Mouse (Mus musculus) stomach, postnatal 0 days (tissue): ENCODE results near the gene Cdk19. TPM values are rescaled to one million over a fixed set of nuclear protein-coding genes. Genes with fewer than 3 reads are reported as not detected.

Experiments used
- ATAC-seq: fragments of 200-750 bp; cut with Nextera tagmentation; 2 replicates; pipeline ENCODE4 v1.8.0; 2017; ENCODE audit not compliant: low FRiP score, low TSS enrichment
- DNase-seq: peaks from one replicate; pipeline ENCODE4 v3.0.0-alpha.2; 2016; ENCODE audit warnings: low spot score
- H3K27ac ChIP-seq: fragments of 300-500 bp; sonication (generic); replicated peaks from 2 replicates; pipeline ENCODE4 v1.5.1; 2014; ENCODE audit warnings: mild to moderate bottlenecking, control low read depth
- H3K27me3 ChIP-seq: fragments of 300-500 bp; sonication (generic); 2 replicates; pipeline ENCODE4 v1.6.1; 2014; ENCODE audit warnings: low read length; ENCODE audit not compliant: control insufficient read depth, insufficient read depth
- H3K36me3 ChIP-seq: fragments of 300-500 bp; sonication (generic); 2 replicates; pipeline ENCODE4 v1.6.1; 2014; ENCODE audit warnings: low read length, mixed read lengths; ENCODE audit not compliant: control insufficient read depth, insufficient read depth
- H3K4me1 ChIP-seq: fragments of 300-500 bp; sonication (generic); replicated peaks from 2 replicates; pipeline ENCODE4 v1.6.1; 2014; ENCODE audit warnings: antibody characterized with exemption; ENCODE audit not compliant: control insufficient read depth, insufficient read depth
- H3K4me2 ChIP-seq: fragments of 300-500 bp; sonication (generic); replicated peaks from 2 replicates; pipeline ENCODE4 v1.6.1; 2014; ENCODE audit warnings: low read depth, mild to moderate bottlenecking, control low read depth, moderate library complexity
- H3K4me3 ChIP-seq: fragments of 300-500 bp; sonication (generic); 2 replicates; pipeline ENCODE4 v1.5.1; 2014; ENCODE audit warnings: low read depth, low read length, control low read depth
- H3K9ac ChIP-seq: fragments of 300-500 bp; sonication (generic); 2 replicates; pipeline ENCODE4 v1.6.1; 2014; ENCODE audit warnings: mild to moderate bottlenecking, low read length, control low read depth, mixed read lengths
- H3K9me3 ChIP-seq: fragments of 300-500 bp; sonication (generic); 2 replicates; pipeline ENCODE4 v1.6.1; 2016; ENCODE audit warnings: low read length; ENCODE audit not compliant: control insufficient read depth
- CTCF ChIP-seq: IDR thresholded peaks from 2 replicates; pipeline ENCODE4 v1.5.1; 2016; ENCODE audit warnings: antibody characterized with exemption, low read depth, mild to moderate bottlenecking, moderate library complexity
- EP300 ChIP-seq: optimal IDR thresholded peaks from 2 replicates; pipeline ENCODE3; 2016; ENCODE audit warnings: antibody characterized with exemption
- WGBS: fragments of 180-500 bp; shearing (Covaris S2); extraction: QIAGEN DNeasy Blood & Tissue Kit; methylation state at CpG from one replicate; pipeline ENCODE4 v1.1.7; 2014; 5-methylcytosine and 5-hydroxymethylcytosine counted together
- polyA plus RNA-seq: library from polyadenylated mRNA; unstranded; fragments of >200 nt; fragmentation: Nextera tagmentation; extraction: Ambion mirVana; gene quantifications from 2 replicates; pipeline ENCODE4 v1.2.1, GENCODE M21; 2015

Cdk19 gene
- polyA plus RNA-seq, 1 experiment from 2014 or later, result 4.4 TPM

DNA sequence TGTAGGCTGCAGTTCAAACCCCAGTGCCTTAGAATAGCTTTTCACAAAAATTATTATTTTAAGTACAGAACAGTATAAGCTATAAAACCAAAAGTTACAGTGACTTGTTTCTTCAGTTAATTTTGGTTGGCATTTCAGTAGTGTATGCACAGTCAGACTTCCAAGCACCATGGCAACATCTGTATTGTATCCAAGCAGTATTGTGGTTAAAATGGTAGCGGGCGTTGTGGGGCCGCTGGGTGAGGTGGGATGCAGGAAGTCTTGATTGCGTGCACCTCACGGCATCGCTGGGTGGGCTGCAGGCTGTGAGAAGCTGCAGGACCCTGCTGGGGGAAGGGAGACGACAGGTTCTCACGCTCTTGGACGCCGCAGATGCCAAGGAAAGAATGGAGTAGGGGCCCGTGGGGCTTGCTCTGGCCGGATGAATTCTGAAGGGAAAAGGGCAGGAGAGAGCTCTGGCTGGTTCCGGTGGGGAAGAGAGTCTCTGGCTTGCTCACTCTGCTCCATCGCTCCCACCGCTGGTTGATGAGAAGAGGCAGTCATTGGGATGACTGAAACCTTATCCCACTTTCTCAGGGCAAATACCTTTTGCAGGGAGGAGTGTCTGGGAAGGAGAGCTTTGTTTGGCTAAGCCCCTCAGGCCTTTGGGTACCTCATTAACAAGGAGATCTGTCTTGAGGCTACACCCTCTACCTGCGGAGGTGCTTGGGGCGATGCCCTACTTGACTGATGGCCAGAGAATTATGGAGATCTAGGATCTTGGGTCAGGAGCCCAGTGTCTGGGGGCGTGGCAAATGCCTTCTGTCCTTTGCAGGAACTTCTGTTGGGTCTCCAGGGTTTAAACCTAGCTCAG is 86.1 kb downstream of the Cdk19 start:
- Histone ChIP-seq H3K27ac (no peak overlapping the region; the same call in 1 of the 2 replicates), H3K9ac (no peak overlapping the region), H3K4me3 (no peak overlapping the region), H3K36me3 (no peaks in the 10 kb centered on the region), H3K27me3 (no peaks in the 10 kb centered on the region), H3K4me1 (peaks cover 10% of the 10 kb centered on the region), H3K4me2 (peak overlapping the region; percentile 15; the same call in 1 of the 2 replicates), H3K9me3 (no peaks in the 10 kb centered on the region)
- 0 out of 2 replicates have a peak, but pooled peaks have one; percentile 8 for ATAC-seq
- 35% methylated on average over 18 of the region's 18 CpGs for WGBS
- peak; percentile 29 for DNase-seq
- TF ChIP-seq EP300 (no peak), CTCF (no peak)

- Histone ChIP-seq H3K9ac (no peak overlapping the region), H3K9me3 (no peaks in the 10 kb centered on the region), H3K4me2 (no peak overlapping the region), H3K27ac (no peak overlapping the region; the same call in 1 of the 2 replicates), H3K4me3 (no peak overlapping the region), H3K36me3 (no peaks in the 10 kb centered on the region), H3K4me1 (peaks cover 10% of the 10 kb centered on the region), H3K27me3 (no peaks in the 10 kb centered on the region)
- WGBS, result 44% methylated on average over 6 of the region's 6 CpGs
- TF ChIP-seq CTCF, result no peak
- TF ChIP-seq EP300, result no peak
- no peak for DNase-seq
- ATAC-seq, result 0 out of 2 replicates have a peak, but pooled peaks have one; percentile 18
Measured at GRCm38 (mm10) chr10:40426096-40426450, 86.7 kb downstream of the Cdk19 start.

GRCm38 (mm10) chr10:40428633-40429032 is 89.3 kb downstream of the Cdk19 start:
- Histone ChIP-seq H3K36me3 (no peaks in the 10 kb centered on the region), H3K9me3 (no peaks in the 10 kb centered on the region), H3K4me3 (no peak overlapping the region), H3K9ac (no peak overlapping the region), H3K27ac (no peak overlapping the region), H3K4me1 (peaks cover 10% of the 10 kb centered on the region), H3K4me2 (no peak overlapping the region), H3K27me3 (no peaks in the 10 kb centered on the region)
- TF ChIP-seq EP300 (no peak), CTCF (no peak)
- no peak for DNase-seq
- WGBS, result 66% methylated on average over 6 of the region's 6 CpGs
- no peak for ATAC-seq

DNA sequence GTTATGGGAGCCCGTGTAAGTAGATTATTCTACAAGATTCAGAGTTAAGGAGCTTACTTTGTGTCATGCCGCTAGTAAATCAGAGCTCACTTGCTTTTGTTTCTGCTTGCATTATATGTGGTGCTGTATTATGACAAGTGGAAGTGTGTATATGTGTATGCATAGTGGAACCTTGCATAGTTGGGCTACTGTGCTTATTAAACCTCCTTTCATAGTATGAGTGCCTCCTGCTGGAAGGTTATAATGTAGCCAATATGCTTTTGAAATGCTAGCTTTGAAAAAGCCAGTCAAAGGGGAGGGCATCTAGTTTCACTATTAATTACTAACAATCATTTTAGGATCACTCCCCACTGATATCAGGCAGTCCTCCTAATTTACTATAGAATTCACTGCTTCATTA is 89.7 kb downstream of the Cdk19 start:
- no peaks in the 10 kb centered on the region for H3K9me3 ChIP-seq
- no peaks in the 10 kb centered on the region for H3K27me3 ChIP-seq
- no peak overlapping the region for H3K4me3 ChIP-seq
- H3K9ac ChIP-seq, result no peak overlapping the region
- no peak overlapping the region for H3K4me2 ChIP-seq
- no peaks in the 10 kb centered on the region for H3K36me3 ChIP-seq
- WGBS, result 57% methylated on average over 2 of the region's 2 CpGs
- no peak for ATAC-seq
- peaks cover 10% of the 10 kb centered on the region for H3K4me1 ChIP-seq
- H3K27ac ChIP-seq, result no peak overlapping the region
- no peak for DNase-seq
- TF ChIP-seq EP300 (no peak), CTCF (peak; percentile 56)

DNA sequence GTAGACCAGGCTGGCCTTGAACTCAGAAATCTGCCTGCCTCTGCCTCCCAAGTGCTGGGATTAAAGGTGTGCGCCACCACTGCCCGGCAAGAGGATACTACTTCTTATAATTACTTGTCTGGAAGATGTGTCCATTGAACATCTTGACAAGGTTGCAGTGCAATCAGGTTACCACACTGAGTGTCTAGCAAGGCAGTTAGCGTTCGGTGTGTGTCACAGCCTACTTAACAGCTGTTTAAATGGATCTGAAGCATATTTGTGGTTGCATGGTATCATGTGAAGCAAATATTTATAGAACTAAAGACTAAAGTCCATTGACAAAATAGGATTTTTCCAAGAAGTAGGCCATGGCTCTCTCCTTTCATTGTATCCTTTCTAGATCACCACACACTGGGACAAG is 90.8 kb downstream of the Cdk19 start:
- 78% methylated on average over 4 of the region's 4 CpGs for WGBS
- TF ChIP-seq CTCF (no peak), EP300 (no peak)
- H3K4me1 ChIP-seq, result peaks cover 10% of the 10 kb centered on the region
- H3K9me3 ChIP-seq, result no peaks in the 10 kb centered on the region
- no peak overlapping the region for H3K4me3 ChIP-seq
- no peak overlapping the region for H3K9ac ChIP-seq
- ATAC-seq (peak; percentile 48; the same call in 1 of the 2 replicates), DNase-seq (no peak)
- no peak overlapping the region for H3K4me2 ChIP-seq
- H3K36me3 ChIP-seq, result no peaks in the 10 kb centered on the region
- no peak overlapping the region for H3K27ac ChIP-seq
- H3K27me3 ChIP-seq, result no peaks in the 10 kb centered on the region

- H3K9ac ChIP-seq, result no peak overlapping the region
- H3K4me3 ChIP-seq, result no peak overlapping the region
- no peak overlapping the region for H3K27ac ChIP-seq
- no peaks in the 10 kb centered on the region for H3K36me3 ChIP-seq
- 83% methylated on average over 3 of the region's 3 CpGs for WGBS
- H3K27me3 ChIP-seq, result no peaks in the 10 kb centered on the region
- H3K4me2 ChIP-seq, result no peak overlapping the region
- DNase-seq, result no peak
- 0 out of 2 replicates have a peak, but pooled peaks cover 4% of the 10 kb centered on the region for H3K4me1 ChIP-seq
- no peak for ATAC-seq
- no peak for TF ChIP-seq CTCF
- TF ChIP-seq EP300, result no peak
- H3K9me3 ChIP-seq, result no peaks in the 10 kb centered on the region
Measured at GRCm38 (mm10) chr10:40431957-40432356, 92.6 kb downstream of the Cdk19 start.
